Mouse (Mus musculus) hindbrain, embryonic 13.5 days (tissue): ENCODE measurements at regions not wholly inside any gene's neighbourhood (a gene's known extent, or its start where the extent isn't known, plus 50 kb on each side); places are given as distances from the start of the nearest gene placed in this dataset.

Experiments
- ATAC-seq: fragments of 200-750 bp; cut with Nextera tagmentation; 2 replicates; pipeline ENCODE4 v1.8.0; 2017; ENCODE audit warnings: moderate TSS enrichment; ENCODE audit not compliant: low FRiP score
- H3K27ac ChIP-seq: fragments of 300-500 bp; sonication (generic); 2 replicates; pipeline ENCODE4 v1.5.1; 2015; ENCODE audit warnings: inconsistent platforms, mild to moderate bottlenecking, moderate library complexity
- H3K27me3 ChIP-seq: fragments of 300-500 bp; sonication (generic); 2 replicates; pipeline ENCODE4 v1.6.1; 2015; ENCODE audit warnings: mild to moderate bottlenecking, inconsistent platforms
- H3K36me3 ChIP-seq: fragments of 300-500 bp; sonication (generic); 2 replicates; pipeline ENCODE4 v1.6.1; 2015; ENCODE audit warnings: mild to moderate bottlenecking, inconsistent platforms
- H3K4me1 ChIP-seq: fragments of 300-500 bp; sonication (generic); replicated peaks from 2 replicates; pipeline ENCODE4 v1.6.1; 2015; ENCODE audit warnings: inconsistent platforms
- H3K4me2 ChIP-seq: fragments of 300-500 bp; sonication (generic); 2 replicates; pipeline ENCODE4 v1.6.1; 2015; ENCODE audit warnings: inconsistent platforms, mild to moderate bottlenecking, moderate library complexity
- H3K4me3 ChIP-seq: fragments of 300-500 bp; sonication (generic); 2 replicates; pipeline ENCODE4 v1.5.1; 2015; ENCODE audit warnings: mild to moderate bottlenecking, inconsistent platforms
- H3K9ac ChIP-seq: fragments of 300-500 bp; sonication (generic); 2 replicates; pipeline ENCODE4 v1.6.1; 2015; ENCODE audit warnings: mild to moderate bottlenecking, inconsistent platforms
- H3K9me3 ChIP-seq: fragments of 300-500 bp; sonication (generic); 2 replicates; pipeline ENCODE4 v1.6.1; 2016; ENCODE audit warnings: inconsistent platforms
- WGBS: fragments of 180-500 bp; shearing (Covaris S2); methylation state at CpG from one replicate; pipeline ENCODE4 v1.1.7; 2015; 5-methylcytosine and 5-hydroxymethylcytosine counted together

DNA sequence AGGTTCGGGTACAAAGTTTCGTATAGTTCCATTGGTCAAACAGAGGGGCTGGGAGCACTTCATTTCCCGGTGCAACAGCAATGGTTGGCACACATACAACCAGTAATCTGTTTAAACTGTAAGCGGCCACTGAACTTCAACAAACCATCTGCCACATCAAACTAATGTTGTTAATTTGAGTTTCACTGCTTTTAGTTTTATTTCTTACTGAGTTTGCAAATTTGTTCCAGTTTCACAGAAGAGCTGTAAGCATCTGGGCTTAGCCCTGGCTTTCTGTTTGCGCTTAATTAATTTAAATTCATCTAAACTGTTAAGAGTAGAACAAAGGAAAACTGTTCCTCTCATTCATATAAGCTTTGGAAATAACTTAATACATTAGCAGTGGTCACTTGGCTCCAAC, 176.0 kb downstream of the Mreg start:
- Histone ChIP-seq H3K4me1 (no peaks in the 10 kb centered on the region), H3K36me3 (no peaks in the 10 kb centered on the region), H3K9me3 (no peaks in the 10 kb centered on the region), H3K9ac (no peak overlapping the region), H3K27ac (no peak overlapping the region), H3K4me2 (no peak overlapping the region), H3K4me3 (no peak overlapping the region), H3K27me3 (no peaks in the 10 kb centered on the region)
- no peak for ATAC-seq
- WGBS: 81% methylated on average over 5 of the region's 5 CpGs

DNA sequence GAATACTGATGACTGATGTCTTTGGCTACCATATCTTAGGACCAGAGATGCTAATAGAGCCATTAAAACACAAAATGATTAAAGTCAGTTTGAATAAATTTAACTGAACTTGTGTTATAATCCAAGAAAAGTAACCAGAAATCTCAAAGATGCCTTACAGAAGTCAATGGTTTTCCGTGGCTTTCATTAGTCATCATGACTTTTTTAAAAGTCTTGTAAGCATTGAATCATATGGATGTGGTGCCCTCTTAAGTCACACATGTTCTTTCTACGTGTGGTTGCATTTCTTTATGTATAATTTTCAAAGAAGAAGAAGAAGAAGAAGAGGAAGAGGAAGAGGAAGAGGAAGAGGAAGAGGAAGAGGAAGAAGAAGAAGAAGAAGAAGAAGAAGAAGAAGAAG, 178.2 kb downstream of the Mreg start:
- no peaks in the 10 kb centered on the region for H3K27me3 ChIP-seq
- WGBS: 95% methylated on average over 2 of the region's 2 CpGs
- no peak overlapping the region for H3K4me3 ChIP-seq
- no peaks in the 10 kb centered on the region for H3K36me3 ChIP-seq
- no peak overlapping the region for H3K4me2 ChIP-seq
- no peak for ATAC-seq
- no peaks in the 10 kb centered on the region for H3K4me1 ChIP-seq
- H3K9me3 ChIP-seq: no peaks in the 10 kb centered on the region
- no peak overlapping the region for H3K9ac ChIP-seq
- H3K27ac ChIP-seq: no peak overlapping the region

DNA sequence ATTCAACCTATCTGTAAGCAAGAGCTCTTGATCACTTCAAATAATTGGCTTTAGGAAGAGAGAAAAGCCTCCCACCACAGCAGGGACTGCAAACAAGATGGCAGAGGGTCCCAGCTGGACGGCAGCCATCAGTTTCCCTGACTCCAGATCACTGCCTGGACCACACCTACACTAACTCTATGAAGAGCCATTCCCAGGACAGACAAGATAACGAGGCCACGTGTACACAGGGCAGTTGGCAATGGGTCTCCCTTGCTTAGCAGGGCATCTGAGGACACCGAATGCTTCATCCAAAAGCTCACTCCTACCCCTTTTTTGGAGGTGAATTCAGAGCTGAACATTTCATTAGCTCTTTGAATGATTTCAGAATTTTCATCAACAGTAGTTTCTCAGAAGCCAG, 179.9 kb downstream of the Mreg start:
- H3K36me3 ChIP-seq: no peaks in the 10 kb centered on the region
- no peaks in the 10 kb centered on the region for H3K27me3 ChIP-seq
- 85% methylated on average over 4 of the region's 4 CpGs for whole genome bisulfite sequencing
- H3K4me1 ChIP-seq: no peaks in the 10 kb centered on the region
- H3K4me3 ChIP-seq: no peak overlapping the region
- H3K9ac ChIP-seq: no peak overlapping the region
- ATAC-seq: no peak
- H3K27ac ChIP-seq: no peak overlapping the region
- H3K4me2 ChIP-seq: no peak overlapping the region
- no peaks in the 10 kb centered on the region for H3K9me3 ChIP-seq

DNA sequence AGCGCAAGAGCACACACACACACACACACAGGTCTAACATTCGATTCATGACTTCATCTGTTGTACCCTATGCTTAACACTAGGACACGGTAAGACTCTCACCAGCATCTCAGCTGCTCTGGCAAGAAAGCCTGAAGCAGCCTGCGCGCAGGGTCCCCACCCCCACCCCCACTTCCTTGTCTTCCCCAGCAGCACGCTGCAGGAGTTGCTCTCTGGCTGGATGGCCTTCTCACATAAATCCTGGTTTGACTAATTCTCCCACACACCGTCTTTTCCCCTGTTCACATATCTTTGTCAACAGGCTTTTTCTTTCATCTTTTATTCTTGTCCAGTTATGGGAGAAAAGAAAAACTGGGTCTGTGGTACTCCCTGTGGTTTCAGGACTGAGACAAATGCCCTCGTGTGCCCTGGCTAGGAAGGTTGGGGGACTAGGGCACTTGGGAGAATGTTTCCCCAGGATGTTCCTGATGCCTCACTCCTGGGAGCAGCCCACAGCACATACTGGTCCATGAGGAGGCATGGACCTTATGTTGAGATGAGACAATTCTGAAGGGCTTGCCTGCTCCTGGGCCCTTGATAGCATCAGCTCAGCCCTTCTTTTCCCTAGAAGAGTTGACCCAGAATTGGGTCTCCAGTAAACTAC, 181.2 kb downstream of the Mreg start:
- no peaks in the 10 kb centered on the region for H3K4me1 ChIP-seq
- ATAC-seq: no peak
- H3K4me3 ChIP-seq: no peak overlapping the region
- H3K27ac ChIP-seq: no peak overlapping the region
- H3K4me2 ChIP-seq: no peak overlapping the region
- H3K36me3 ChIP-seq: no peaks in the 10 kb centered on the region
- no peak overlapping the region for H3K9ac ChIP-seq
- H3K9me3 ChIP-seq: no peaks in the 10 kb centered on the region
- no peaks in the 10 kb centered on the region for H3K27me3 ChIP-seq
- 56% methylated on average over 8 of the region's 8 CpGs for WGBS

DNA sequence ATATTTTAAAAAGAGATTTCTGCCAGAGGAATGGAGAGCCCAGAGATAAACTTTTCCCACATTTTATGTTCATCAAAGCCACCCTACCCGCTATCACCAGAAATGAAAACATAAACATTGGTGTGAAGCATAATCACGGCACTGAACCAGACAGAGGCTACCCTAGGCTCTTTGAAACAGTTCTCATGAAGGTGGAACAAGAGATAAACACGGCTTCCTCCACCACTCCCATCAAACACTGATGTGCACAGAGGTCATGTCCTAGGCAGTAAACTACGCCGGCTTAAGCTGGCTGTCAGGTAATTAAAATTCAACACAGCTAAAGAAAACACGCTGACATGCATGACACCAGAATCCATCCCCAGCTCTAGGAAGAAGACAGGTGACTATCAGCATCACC, 182.5 kb downstream of the Mreg start:
- no peaks in the 10 kb centered on the region for H3K27me3 ChIP-seq
- no peak overlapping the region for H3K9ac ChIP-seq
- WGBS: 89% methylated on average over 6 of the region's 6 CpGs
- H3K9me3 ChIP-seq: no peaks in the 10 kb centered on the region
- no peak overlapping the region for H3K27ac ChIP-seq
- no peak for ATAC-seq
- H3K4me1 ChIP-seq: no peaks in the 10 kb centered on the region
- no peak overlapping the region for H3K4me3 ChIP-seq
- H3K36me3 ChIP-seq: no peaks in the 10 kb centered on the region
- no peak overlapping the region for H3K4me2 ChIP-seq

DNA sequence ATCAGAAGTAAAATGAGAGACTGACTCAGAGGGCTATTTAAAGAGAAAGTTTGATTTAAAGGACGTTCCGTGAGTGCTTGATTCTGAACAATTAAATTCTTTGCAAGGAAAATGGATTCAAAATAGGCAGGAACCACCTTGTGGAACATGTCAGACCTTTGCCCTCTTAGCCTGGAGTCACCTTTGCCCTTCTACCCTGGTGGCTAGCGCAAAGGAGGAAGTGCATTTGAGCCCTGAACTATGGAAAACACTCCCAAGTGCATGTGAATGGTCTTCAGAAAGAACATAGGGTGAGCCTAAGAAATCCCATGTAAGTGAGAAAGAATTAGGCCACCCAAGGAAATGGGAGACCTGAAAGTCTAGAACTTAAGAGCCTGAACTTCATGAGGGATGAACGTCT, 185.2 kb downstream of the Mreg start:
- ATAC-seq: no peak
- Histone ChIP-seq H3K4me1 (no peaks in the 10 kb centered on the region), H3K36me3 (no peaks in the 10 kb centered on the region), H3K4me3 (no peak overlapping the region), H3K9ac (no peak overlapping the region), H3K4me2 (no peak overlapping the region), H3K27ac (no peak overlapping the region), H3K27me3 (no peaks in the 10 kb centered on the region), H3K9me3 (no peaks in the 10 kb centered on the region)
- WGBS: 91% methylated on average over 4 of the region's 4 CpGs

DNA sequence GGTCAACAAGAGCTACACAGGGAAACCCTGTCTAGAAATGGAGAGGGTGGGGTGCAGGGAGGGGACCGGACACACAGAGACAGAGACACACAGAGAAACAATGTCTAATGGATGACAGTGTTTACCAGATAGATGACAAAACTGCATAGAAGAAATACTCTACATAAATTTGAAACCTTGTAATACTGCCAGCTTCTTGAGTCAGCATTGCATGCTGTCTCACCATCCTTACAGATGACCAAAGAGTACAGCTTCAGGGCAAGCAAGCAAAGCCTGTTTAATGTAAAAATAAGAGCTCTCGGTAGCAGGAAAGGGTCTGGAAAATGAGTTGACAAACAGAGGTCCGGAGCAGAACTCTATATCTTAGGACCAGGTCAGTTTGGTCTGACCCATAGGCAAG, 189.5 kb downstream of the Mreg start:
- Histone ChIP-seq H3K4me2 (no peak overlapping the region), H3K36me3 (no peaks in the 10 kb centered on the region), H3K9ac (no peak overlapping the region), H3K27ac (no peak overlapping the region), H3K4me1 (no peaks in the 10 kb centered on the region), H3K9me3 (no peaks in the 10 kb centered on the region), H3K27me3 (no peaks in the 10 kb centered on the region), H3K4me3 (no peak overlapping the region)
- WGBS: 98% methylated on average over 3 of the region's 3 CpGs
- no peak for ATAC-seq

DNA sequence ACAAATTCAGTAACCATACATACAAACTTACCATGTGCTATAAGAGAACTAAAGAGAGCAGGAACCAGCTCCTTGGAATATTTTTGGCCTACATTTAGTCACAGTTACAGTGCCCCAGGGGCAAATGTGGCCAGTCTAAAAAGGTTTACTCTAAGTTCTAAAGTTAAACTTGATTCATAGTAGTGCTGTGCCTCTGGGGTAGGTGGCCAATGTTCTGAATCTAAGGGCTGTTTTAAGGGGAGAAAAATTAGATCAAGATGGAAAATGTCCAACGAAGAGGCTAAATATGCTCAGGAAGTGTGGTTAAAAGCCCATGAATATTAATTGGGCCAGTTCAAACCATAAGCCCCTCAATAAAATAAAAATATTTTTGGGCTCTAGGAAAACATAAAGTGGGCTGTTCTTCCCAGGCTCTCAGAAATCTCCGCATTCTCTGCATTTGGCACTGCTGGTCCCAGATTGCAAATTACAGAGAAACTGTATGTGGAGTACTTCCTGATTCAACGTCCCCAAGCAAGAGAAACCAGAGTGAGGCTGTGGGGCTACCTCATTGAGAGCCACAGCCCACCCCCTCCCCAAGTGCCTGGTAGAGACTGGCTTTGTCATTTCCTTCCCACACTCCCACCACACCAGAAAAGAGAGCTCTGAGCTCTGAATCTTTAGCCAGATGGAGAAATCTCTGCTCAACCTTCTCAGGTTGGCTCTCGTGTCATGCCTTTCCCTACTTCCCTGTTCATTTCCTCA, 193.5 kb downstream of the Mreg start:
- WGBS: 83% methylated on average over 4 of the region's 4 CpGs
- H3K36me3 ChIP-seq: no peaks in the 10 kb centered on the region
- no peak for ATAC-seq

DNA sequence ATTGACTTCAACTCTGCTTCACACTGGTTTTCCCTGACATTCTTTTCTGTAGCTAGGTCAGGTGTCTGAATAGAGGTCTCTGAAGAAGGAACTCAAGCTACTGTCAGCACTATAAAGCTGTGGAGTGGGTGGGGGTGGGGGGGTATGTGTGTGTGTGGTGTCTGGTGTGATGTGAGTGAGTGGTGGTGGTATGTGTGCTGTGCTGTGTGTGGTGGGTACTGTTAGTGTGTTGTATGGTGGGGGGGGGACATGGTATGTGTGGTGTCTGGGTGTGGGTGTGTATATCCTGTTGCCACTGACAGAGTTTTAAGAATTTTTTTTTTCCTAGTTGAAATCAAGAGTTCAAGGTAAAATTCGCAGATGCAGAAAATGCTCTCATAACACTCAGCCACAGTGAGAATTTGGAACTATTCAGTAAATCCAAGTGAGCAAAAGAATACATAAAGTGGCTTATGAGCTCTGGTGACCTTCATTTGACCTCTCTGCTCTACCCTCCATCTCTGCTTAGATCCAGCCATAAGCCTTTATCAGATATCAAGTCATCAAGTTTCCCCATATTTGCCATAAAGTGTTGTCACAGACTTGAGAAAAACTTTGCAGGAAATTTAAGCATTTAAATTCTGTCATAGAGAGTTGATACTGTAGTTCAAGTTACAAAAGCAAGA, 194.2 kb downstream of the Mreg start:
- whole genome bisulfite sequencing: 84% methylated on average over 1 of the region's 1 CpGs
- no peak for ATAC-seq
- no peak overlapping the region for H3K27ac ChIP-seq

More for the DNA sequence above, 193.5 kb downstream of the Mreg start:
- no peak overlapping the region for H3K9ac ChIP-seq
- no peaks in the 10 kb centered on the region for H3K9me3 ChIP-seq
- no peak overlapping the region for H3K27ac ChIP-seq
- no peak overlapping the region for H3K4me3 ChIP-seq
- no peak overlapping the region for H3K4me2 ChIP-seq
- H3K4me1 ChIP-seq: no peaks in the 10 kb centered on the region
- no peaks in the 10 kb centered on the region for H3K27me3 ChIP-seq

DNA sequence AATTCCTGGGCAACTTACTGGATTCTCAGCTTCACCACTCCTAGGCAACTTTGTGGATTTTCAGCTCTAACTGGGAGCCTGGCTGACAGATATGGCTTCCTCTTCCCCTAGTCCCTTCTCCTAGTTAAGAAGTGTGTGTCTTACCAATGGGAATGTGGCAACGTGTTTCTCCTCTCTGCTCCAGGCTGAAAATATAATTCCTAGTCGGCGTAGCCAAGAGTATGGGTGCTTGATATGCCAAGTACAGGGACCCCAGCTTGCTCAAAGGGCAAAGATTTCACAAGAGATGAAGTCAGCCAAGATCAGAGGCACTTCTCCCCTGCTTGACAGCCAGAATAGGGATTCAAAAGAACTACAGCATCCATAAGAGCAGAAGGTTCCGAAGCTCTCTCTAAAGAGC, 196.6 kb downstream of the Mreg start:
- no peaks in the 10 kb centered on the region for H3K27me3 ChIP-seq
- WGBS: 95% methylated on average over 4 of the region's 4 CpGs
- no peak overlapping the region for H3K4me2 ChIP-seq
- no peak for ATAC-seq
- H3K27ac ChIP-seq: no peak overlapping the region
- H3K4me3 ChIP-seq: no peak overlapping the region
- no peaks in the 10 kb centered on the region for H3K36me3 ChIP-seq
- no peaks in the 10 kb centered on the region for H3K9me3 ChIP-seq
- H3K4me1 ChIP-seq: no peaks in the 10 kb centered on the region
- H3K9ac ChIP-seq: no peak overlapping the region

More for the DNA sequence above, 194.2 kb downstream of the Mreg start:
- no peak overlapping the region for H3K4me3 ChIP-seq
- H3K4me1 ChIP-seq: no peaks in the 10 kb centered on the region
- H3K4me2 ChIP-seq: no peak overlapping the region
- no peaks in the 10 kb centered on the region for H3K9me3 ChIP-seq
- H3K9ac ChIP-seq: no peak overlapping the region
- no peaks in the 10 kb centered on the region for H3K27me3 ChIP-seq
- no peaks in the 10 kb centered on the region for H3K36me3 ChIP-seq

DNA sequence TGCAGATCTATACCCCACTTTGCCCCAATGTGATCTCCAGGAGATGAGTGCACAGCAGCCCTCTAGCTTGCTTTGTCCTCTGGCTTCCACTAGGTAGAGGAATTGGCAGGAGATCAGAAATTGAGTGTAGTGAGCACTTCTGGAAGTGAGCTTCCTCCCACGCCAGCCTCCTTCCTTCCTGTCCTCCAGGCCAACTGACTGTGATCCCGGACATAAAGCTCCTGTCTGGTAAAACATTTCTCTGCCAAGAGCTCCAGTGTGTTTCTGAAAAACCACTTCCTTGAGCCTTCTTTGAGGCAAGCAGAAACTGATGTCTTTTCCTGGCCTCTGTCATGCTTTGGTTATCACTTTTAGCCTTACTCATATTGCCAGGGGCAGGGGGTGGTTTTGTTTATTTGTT, 197.5 kb downstream of the Mreg start:
- Histone ChIP-seq H3K4me2 (no peak overlapping the region), H3K9ac (no peak overlapping the region), H3K4me1 (no peaks in the 10 kb centered on the region), H3K27ac (no peak overlapping the region), H3K4me3 (no peak overlapping the region), H3K27me3 (no peaks in the 10 kb centered on the region), H3K36me3 (no peaks in the 10 kb centered on the region), H3K9me3 (no peaks in the 10 kb centered on the region)
- no peak for ATAC-seq
- 82% methylated on average over 2 of the region's 2 CpGs for WGBS

DNA sequence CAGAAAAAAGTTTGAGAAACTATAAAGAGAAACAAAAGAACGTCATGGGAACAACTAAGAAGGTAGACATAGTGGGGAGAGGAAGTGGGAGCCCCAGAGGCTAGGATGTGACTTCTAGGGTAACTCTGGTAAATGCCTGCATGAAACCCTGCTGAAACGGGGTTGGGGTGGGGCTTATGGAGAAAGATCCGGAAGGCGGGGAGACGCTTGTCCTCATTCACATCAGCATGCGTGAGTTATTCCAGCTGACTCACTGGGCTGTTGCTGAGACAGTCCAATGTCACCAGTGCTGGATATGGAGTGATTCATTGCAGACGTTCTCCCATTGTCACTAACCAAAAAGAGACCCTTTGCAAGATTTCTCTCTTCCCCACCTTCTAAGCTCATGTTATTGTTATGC, 198.2 kb downstream of the Mreg start:
- no peak for ATAC-seq
- WGBS: 70% methylated on average over 7 of the region's 7 CpGs
- H3K27ac ChIP-seq: no peak overlapping the region

DNA sequence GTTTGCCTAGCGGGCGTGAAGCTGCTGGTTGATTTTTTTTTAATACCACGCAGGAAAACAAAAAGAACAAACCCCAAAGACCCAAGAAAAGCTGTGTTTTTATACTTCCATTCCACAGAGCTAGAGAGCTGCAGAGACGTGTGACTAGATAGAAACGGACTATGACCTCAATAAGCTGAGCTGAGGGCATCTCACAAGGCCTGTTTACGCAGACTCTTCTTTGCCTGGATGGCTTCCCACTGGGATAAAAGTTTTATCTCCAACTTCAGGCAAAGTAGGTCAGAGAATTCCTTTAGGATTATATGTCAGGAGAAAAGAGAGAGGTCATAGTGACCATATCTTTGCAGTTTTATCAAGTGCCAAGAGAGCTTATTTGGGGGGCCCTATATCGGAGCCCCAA, 199.4 kb downstream of the Mreg start:
- Histone ChIP-seq H3K36me3 (no peaks in the 10 kb centered on the region), H3K9ac (no peak overlapping the region), H3K4me3 (no peak overlapping the region), H3K27me3 (no peaks in the 10 kb centered on the region), H3K9me3 (no peaks in the 10 kb centered on the region), H3K4me2 (no peak overlapping the region), H3K4me1 (no peaks in the 10 kb centered on the region), H3K27ac (no peak overlapping the region)
- WGBS: 75% methylated on average over 7 of the region's 7 CpGs
- no peak for ATAC-seq

More for the DNA sequence above, 198.2 kb downstream of the Mreg start:
- H3K4me2 ChIP-seq: no peak overlapping the region
- no peaks in the 10 kb centered on the region for H3K9me3 ChIP-seq
- no peaks in the 10 kb centered on the region for H3K36me3 ChIP-seq
- H3K27me3 ChIP-seq: no peaks in the 10 kb centered on the region
- H3K4me3 ChIP-seq: no peak overlapping the region
- H3K9ac ChIP-seq: no peak overlapping the region
- H3K4me1 ChIP-seq: no peaks in the 10 kb centered on the region
